Mouse (Mus musculus) midbrain, postnatal 0 days (tissue): ENCODE measurements around the gene Col4a2. TPM values are rescaled to one million over a fixed set of nuclear protein-coding genes. Genes with fewer than 3 reads are reported as not detected.

ENCODE experiments used
- ATAC-seq: fragments of 200-750 bp; cut with Nextera tagmentation; 2 replicates; pipeline ENCODE4 v1.8.0; 2017; ENCODE audit warnings: moderate number of reproducible peaks, mild to moderate bottlenecking, moderate TSS enrichment, moderate library complexity; ENCODE audit not compliant: low FRiP score
- DNase-seq: peaks from one replicate; pipeline ENCODE4 v3.0.0-alpha.2; 2015; ENCODE audit warnings: low spot score
- H3K27ac ChIP-seq: fragments of 300-500 bp; sonication (generic); 2 replicates; pipeline ENCODE4 v1.5.1; 2014; ENCODE audit warnings: low read depth, mild to moderate bottlenecking, low read length, mixed read lengths
- H3K27me3 ChIP-seq: fragments of 300-500 bp; sonication (generic); 2 replicates; pipeline ENCODE4 v1.6.1; 2014; ENCODE audit warnings: low read length, control low read depth, mixed read lengths; ENCODE audit not compliant: insufficient read depth
- H3K36me3 ChIP-seq: fragments of 300-500 bp; sonication (generic); 2 replicates; pipeline ENCODE4 v1.6.1; 2014; ENCODE audit warnings: low read length, control low read depth, mixed read lengths; ENCODE audit not compliant: insufficient read depth
- H3K4me1 ChIP-seq: fragments of 300-500 bp; sonication (generic); 2 replicates; pipeline ENCODE4 v1.6.1; 2014; ENCODE audit warnings: mild to moderate bottlenecking, control low read depth, antibody characterized with exemption, low read length, mixed read lengths; ENCODE audit not compliant: insufficient read depth
- H3K4me2 ChIP-seq: fragments of 300-500 bp; sonication (generic); 2 replicates; pipeline ENCODE4 v1.6.1; 2014; ENCODE audit warnings: low read depth, mild to moderate bottlenecking, low read length, mixed read lengths; ENCODE audit not compliant: poor library complexity, severe bottlenecking
- H3K4me3 ChIP-seq: fragments of 300-500 bp; sonication (generic); 2 replicates; pipeline ENCODE4 v1.5.1; 2014; ENCODE audit warnings: low read depth, mild to moderate bottlenecking, low read length, moderate library complexity
- H3K9ac ChIP-seq: fragments of 300-500 bp; sonication (generic); replicated peaks from 2 replicates; pipeline ENCODE4 v1.6.1; 2014; ENCODE audit warnings: mild to moderate bottlenecking, low read length, moderate library complexity, mixed read lengths; ENCODE audit not compliant: poor library complexity, severe bottlenecking
- H3K9me3 ChIP-seq: fragments of 300-500 bp; sonication (generic); 2 replicates; pipeline ENCODE4 v1.6.1; 2016; ENCODE audit warnings: low read length, control low read depth
- CTCF ChIP-seq: IDR thresholded peaks from 2 replicates; pipeline ENCODE4 v1.5.1; 2016; ENCODE audit warnings: antibody characterized with exemption, mild to moderate bottlenecking
- WGBS: fragments of 180-500 bp; shearing (Covaris S2); extraction: QIAGEN DNeasy Blood & Tissue Kit; methylation state at CpG from one replicate; pipeline ENCODE4 v1.1.7; 2014; 5-methylcytosine and 5-hydroxymethylcytosine counted together
- polyA plus RNA-seq: library from polyadenylated mRNA; unstranded; fragments of >200 nt; fragmentation: Nextera tagmentation; extraction: Ambion mirVana; gene quantifications from 2 replicates; pipeline ENCODE4 v1.2.1, GENCODE M21; 2015
- total RNA-seq: library from RNA; depleted of rRNA; stranded (reverse); fragments of >200 nt; gene quantifications from 2 replicates; pipeline ENCODE4 v1.2.3, GENCODE M21; 2014

The Col4a2 gene
- total and polyA plus RNA-seq, 2 experiments from 2014 or later = 31.3 to 92.5 TPM

DNA sequence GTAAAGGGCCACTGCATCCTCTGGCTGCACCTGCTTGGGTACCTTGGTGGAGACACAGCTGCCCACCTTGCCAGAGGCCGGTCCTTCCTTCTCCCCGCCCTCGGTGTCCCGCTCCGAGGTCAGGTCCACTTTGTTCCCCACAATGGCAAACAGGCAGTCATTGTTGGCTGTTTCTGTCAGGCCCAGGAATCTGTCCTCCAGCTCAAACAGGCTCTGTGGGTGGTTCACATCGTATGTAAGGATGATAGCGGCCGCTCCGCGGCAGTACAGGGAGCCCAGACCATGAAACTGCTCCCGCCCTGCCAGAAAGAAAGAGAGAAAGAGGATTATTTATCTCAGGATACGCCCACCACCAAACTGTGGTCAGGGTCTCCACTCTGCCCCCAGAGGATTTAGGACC is 141.6 kb downstream of the Col4a2 start:
- TF ChIP-seq CTCF = no peak

DNA sequence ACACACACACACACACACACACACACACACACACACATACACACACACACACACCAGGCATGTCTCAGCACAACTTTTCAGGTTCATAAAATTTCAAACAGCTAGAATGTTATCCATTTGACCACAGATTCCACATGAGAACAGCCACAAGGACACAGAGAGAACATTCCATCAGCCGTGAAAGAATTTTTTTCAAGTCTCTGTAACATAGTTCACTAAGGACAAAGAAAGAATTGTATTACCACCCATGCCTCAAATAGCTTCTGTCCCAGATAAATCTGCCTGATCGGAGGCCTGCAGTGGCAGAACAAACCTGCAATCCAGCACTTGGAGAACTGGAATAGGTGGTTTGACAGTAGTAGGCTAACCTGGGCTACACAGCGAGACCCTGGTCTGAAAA is 144.7 kb downstream of the Col4a2 start:
- WGBS = 72% methylated on average over 3 of the region's 3 CpGs
- DNase-seq = no peak
- Histone ChIP-seq H3K4me3 (no peak overlapping the region), H3K4me1 (no peaks in the 10 kb centered on the region), H3K9me3 (no peaks in the 10 kb centered on the region), H3K36me3 (no peaks in the 10 kb centered on the region), H3K27ac (no peak overlapping the region), H3K4me2 (no peak overlapping the region), H3K27me3 (no peaks in the 10 kb centered on the region), H3K9ac (no peak overlapping the region)
- ATAC-seq = no peak
- TF ChIP-seq CTCF = no peak

More for the DNA sequence above, 141.6 kb downstream of the Col4a2 start:
- 29% methylated on average over 12 of the region's 12 CpGs for WGBS
- H3K9me3 ChIP-seq = no peaks in the 10 kb centered on the region
- no peak overlapping the region for H3K4me2 ChIP-seq
- DNase-seq = no peak
- ATAC-seq = no peak
- H3K4me3 ChIP-seq = no peak overlapping the region
- H3K36me3 ChIP-seq = no peaks in the 10 kb centered on the region
- H3K9ac ChIP-seq = no peak overlapping the region
- no peak overlapping the region for H3K27ac ChIP-seq
- H3K27me3 ChIP-seq = no peaks in the 10 kb centered on the region
- H3K4me1 ChIP-seq = no peaks in the 10 kb centered on the region

DNA sequence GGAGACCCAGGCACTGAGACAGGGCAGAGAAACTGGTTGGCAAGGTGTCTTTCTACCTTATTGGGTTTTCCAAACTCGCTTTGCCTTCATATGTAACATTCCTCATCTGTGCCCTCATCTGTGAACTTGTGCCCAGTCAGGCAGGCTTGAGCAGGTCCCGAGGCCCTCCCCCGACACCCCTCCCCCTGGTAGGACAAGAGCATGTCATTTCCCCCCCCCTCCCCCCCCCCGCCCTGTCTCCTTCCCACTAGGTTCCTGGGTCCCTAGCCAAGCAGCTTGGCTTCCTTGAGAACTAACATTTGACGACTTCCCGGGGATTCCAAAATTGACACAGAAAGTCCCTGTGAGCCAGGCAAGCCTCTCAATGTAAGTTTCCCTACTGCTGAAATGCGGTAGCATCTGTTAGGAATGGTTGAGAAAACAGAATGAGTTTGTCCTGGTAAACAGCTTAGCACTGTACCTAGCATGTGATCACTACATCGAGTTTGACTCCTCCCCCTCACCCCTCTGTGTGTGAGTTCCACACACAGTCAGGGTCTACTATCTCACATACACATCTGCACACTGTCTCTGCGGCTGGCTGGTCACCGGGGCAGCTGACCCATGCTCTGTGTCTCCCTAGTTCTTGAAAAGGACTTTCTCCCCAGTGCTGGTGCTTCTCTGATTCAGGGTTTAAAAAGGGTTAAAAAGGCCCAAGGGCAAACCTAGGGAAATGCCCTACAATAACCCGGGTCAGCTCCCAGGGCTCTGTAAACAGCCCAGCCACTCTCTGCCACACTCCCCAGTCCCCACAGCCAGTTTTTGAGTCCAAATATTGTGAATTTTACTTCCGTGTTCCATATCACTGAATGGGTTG is 145.6 kb downstream of the Col4a2 start:
- no peak overlapping the region for H3K4me3 ChIP-seq
- no peak overlapping the region for H3K27ac ChIP-seq
- no peak for TF ChIP-seq CTCF
- no peaks in the 10 kb centered on the region for H3K27me3 ChIP-seq
- ATAC-seq (no peak), DNase-seq (no peak)
- no peaks in the 10 kb centered on the region for H3K9me3 ChIP-seq
- H3K36me3 ChIP-seq = no peaks in the 10 kb centered on the region
- H3K4me1 ChIP-seq = no peaks in the 10 kb centered on the region
- H3K9ac ChIP-seq = no peak overlapping the region
- WGBS = 58% methylated on average over 11 of the region's 12 CpGs
- H3K4me2 ChIP-seq = no peak overlapping the region

DNA sequence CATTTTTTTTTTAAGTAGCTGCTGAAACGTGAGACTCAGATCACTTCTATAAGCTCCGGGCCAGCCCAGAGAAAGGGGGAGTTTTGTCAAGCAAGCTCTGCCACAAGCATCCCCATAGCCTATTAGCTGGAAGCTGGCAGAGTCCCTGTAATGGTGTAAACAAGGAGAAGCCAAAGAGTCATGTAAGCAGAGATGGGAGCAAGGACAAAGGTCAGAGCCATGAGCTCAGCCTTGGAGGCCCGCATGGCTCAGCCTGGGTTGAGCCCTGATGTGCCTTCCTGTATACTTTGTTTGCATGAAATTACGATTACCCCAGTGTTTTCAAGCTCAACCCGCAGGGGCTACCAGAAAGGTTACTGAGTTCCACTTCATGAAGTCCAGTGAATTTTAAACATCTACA is 146.4 kb downstream of the Col4a2 start:
- DNase-seq = no peak
- no peak overlapping the region for H3K9ac ChIP-seq
- H3K4me1 ChIP-seq = no peaks in the 10 kb centered on the region
- WGBS = 70% methylated on average over 5 of the region's 5 CpGs
- H3K27ac ChIP-seq = no peak overlapping the region
- H3K9me3 ChIP-seq = no peaks in the 10 kb centered on the region
- H3K27me3 ChIP-seq = no peaks in the 10 kb centered on the region
- no peaks in the 10 kb centered on the region for H3K36me3 ChIP-seq
- no peak for TF ChIP-seq CTCF
- ATAC-seq = no peak
- H3K4me3 ChIP-seq = no peak overlapping the region
- H3K4me2 ChIP-seq = no peak overlapping the region

DNA sequence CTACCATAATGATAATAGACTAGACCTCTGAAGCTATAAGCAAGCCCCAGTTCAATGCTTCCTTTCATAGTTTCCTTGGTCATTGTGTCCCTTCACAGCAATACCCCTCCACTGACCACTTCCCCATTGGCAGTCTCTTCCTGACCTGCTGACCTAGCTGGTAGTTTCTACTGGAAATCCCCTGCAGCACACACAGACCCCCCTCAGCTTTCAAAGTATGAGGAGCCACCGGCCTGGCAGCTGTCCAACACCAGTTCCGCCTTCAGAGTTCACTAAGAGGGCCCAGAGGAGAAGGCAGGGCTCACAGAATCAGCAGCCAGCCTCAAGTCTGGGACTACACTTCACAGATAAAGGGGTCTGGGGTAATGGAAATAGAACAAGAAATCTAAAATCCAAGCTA is 148.3 kb downstream of the Col4a2 start:
- H3K4me1 ChIP-seq = no peaks in the 10 kb centered on the region
- no peaks in the 10 kb centered on the region for H3K36me3 ChIP-seq
- H3K27ac ChIP-seq = no peak overlapping the region
- TF ChIP-seq CTCF = no peak
- no peak overlapping the region for H3K4me2 ChIP-seq
- ATAC-seq (no peak), DNase-seq (no peak)
- WGBS = 43% methylated on average over 2 of the region's 2 CpGs
- no peak overlapping the region for H3K4me3 ChIP-seq
- no peaks in the 10 kb centered on the region for H3K9me3 ChIP-seq
- no peak overlapping the region for H3K9ac ChIP-seq
- no peaks in the 10 kb centered on the region for H3K27me3 ChIP-seq

DNA sequence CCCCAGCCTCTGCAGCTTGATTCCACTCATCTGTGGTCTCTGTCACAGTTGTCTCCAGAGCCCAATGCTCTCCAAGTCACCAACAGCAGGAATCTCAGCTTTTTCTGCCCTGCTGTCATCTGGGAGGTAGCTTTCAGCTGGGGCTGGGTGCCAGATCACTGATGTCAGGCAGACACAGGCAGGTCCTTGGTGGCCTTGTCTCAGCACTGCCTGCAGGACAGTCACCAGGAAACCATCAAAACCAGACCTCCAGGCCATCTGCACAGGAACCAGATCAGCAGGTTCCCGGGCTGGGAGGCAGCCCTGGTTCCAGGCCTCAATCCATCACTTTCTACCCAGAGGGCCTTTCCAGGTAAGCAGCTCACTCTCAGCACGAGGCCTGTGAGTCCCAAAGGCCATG is 149.2 kb downstream of the Col4a2 start:
- Histone ChIP-seq H3K36me3 (no peaks in the 10 kb centered on the region), H3K27me3 (no peaks in the 10 kb centered on the region), H3K4me3 (no peak overlapping the region), H3K9me3 (no peaks in the 10 kb centered on the region), H3K4me1 (no peaks in the 10 kb centered on the region), H3K27ac (no peak overlapping the region), H3K4me2 (no peak overlapping the region), H3K9ac (no peak overlapping the region)
- 70% methylated on average over 2 of the region's 2 CpGs for WGBS
- ATAC-seq (no peak), DNase-seq (no peak)
- TF ChIP-seq CTCF = no peak
